Mouse (Mus musculus) gastrocnemius, adult 18-20 months (tissue): ENCODE measurements around the gene Shcbp1l. TPM values are rescaled to one million over a fixed set of nuclear protein-coding genes. Genes with fewer than 3 reads are reported as not detected.
"Not testable (repeated sequence)": the region's sequence is repeated elsewhere in the genome, so short reads cannot be mapped to it uniquely, and the experiment has no call there.

ENCODE experiments used
- DNase-seq: peaks from one replicate; pipeline ENCODE4 v3.0.0; 2021; ENCODE audit warnings: low spot score
- total RNA-seq, 2 experiments: library from RNA; stranded (reverse); gene quantifications; 2 replicates each; pipeline ENCODE4 v1.2.3; 2021

Gene Shcbp1l
- total RNA-seq, 2 experiments from 2014 or later: not detected

DNA sequence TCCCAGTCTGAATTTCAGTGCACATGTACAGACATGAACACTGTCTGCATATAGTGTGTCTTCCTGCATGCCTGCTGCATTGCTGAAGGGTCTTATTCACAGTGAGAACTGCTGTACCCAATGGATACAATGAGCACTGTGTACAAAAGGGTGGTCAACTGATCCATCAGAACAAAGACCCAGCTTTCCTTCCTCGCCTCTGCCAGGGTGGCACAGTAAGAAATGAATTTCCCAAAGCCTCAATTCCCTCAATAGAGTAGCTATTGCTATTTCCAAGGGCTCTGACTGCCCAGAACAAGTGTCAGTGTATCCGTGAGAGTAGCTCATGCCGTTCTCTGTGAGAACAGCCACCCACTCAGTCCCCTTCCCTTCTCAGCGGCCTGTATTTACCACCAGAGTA, 7.2 kb upstream of the Shcbp1l start:
- not testable (repeated sequence) for DNase-seq

DNA sequence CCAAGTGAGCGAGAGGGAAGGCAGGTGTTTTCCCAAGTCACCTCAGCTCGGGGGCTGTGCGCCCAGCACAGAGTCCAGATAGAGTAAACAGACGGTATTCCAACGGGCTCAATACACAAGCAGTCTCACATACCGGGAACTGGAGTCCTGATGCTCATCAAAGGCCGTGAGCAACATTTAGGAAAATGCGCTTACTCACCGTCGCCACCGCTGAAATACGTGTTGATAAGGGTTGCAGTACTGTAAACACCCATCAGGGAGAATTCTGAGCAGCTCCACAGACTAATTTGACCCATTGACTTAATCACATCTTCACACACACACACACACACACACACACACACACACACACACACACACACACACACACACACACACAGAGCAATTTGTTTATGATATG, 691 bp upstream of the Shcbp1l start:
- DNase-seq: no peak

DNA sequence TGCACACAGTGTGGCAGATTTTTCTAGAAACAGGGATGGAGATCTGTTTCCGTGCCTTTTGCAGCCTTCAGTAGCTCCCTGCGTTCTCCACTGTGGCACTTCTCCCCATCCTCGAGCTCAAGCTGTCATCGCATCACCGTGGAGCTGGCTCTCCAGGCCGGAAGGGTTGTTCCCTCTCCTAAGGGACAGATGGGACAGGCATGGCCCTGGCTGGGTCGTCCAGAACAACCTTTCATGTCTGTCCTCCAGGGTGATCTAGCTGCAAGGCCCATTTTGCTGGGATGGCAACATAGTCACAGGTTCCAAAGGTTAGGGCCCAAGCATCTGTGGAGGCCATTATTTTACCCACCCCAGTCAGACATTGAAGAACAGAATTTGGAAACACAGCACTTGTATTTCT, 6.2 kb downstream of the Shcbp1l start:
- DNase-seq: no peak

DNA sequence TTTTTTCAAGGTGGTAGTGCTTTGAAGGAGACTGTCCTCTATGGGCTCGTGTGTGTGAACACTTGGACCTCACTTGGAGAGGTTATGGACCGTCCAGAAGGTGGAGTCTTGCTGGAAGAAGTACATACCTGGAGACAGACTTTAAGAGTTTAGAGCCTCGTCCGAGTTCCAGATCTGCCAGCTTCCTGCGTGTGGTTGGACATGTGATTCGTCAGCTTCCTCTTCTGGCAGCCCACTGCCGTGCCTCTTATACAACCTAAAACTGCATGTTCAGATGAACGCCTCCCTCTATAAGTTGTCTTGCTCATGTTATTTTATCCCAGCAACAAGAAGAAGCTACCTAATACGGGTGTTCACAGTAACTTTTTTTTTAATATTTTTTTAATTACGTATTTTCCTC, 6.7 kb downstream of the Shcbp1l start:
- DNase-seq: no peak

DNA sequence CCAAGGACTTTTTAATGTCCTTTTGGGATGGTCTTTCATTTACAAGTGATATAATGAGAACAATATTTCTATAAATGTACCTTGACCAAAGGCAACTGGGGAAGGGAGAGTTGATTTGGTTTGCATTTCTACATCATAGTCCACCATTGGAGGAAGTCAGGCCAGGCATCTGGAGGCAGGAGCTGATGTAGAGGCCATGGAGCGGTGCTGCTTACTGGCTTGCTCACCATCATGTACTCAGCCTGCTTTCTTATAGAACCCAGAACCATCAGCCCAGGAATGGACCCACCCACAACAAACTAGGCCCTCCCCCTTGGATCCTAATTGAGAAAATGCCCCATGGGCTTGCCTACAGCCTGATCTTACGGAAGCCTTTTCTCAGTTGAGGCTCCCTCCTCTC, 7.4 kb downstream of the Shcbp1l start:
- DNase-seq: no peak

DNA sequence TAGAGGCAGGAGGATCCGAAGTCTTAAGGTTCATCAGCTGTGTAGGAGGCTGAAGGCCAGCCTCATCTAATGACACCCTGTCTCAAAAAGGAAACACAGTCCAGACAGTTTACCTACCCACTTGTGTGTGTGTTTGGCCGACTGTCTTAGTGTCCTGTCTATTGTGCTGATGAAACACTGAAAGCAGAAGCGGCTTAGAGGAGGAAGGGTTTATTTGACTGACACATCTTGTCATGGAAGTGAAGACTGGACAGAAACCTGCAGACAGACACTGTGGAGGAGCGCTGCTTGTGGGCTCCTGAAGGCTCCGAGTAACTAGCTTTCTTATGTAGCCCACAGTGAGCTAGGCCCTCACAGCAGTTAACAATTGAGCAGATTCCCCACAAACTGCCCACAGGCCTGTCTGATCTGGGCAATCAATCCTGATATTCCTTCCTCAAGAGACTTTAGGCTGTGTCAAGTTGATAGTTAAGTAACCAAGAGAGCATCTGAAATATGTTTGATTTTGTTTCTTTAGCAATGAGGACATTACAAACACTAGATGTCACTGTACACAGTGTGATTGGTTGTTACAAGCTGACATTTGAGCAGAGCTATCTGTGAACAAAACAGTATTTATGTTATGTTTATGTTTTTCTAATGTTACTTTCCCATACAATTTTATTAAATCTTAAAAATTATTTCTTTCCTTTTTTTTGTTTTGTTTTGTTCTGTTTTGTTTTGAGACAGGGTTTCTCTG, 9.1 kb downstream of the Shcbp1l start:
- DNase-seq: no peak

DNA sequence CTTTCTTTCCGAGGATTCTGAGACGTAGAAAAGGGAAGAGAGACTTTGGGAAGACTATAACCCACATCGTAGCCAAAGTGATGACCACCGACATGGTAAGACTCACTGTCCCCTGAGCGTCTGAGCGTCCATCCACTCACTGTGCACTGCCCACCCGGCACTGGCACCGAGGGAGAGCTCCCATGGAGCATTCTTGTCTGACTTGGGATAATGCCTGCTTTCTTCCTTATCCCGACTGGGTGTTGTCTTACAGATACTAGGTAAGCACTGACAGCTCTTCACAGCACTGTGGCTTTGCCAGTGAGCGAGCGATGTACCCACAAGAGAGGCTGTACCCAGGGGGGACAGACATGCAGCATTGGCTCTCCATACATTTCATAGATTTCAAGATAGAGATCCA, 12.6 kb downstream of the Shcbp1l start:
- no peak for DNase-seq

DNA sequence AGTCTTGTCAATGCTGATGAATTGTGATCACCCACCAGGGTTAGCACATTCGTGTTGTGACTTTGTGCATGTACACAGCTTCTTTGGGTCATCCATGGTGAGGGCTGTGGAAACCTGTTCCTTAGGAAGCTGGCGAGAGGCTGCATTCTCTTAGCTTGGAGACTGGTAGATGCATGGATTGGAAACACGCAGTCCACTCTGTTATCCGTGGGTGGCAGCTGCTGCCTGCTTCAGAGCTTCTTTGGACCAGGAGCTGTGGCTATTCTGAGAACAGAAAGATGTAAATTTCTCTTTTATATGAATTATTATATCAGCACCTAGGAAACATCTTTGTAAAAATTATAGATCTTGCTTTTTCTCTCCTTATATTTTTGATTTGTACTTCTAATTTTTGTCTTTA, 15.8 kb downstream of the Shcbp1l start:
- no peak for DNase-seq

DNA sequence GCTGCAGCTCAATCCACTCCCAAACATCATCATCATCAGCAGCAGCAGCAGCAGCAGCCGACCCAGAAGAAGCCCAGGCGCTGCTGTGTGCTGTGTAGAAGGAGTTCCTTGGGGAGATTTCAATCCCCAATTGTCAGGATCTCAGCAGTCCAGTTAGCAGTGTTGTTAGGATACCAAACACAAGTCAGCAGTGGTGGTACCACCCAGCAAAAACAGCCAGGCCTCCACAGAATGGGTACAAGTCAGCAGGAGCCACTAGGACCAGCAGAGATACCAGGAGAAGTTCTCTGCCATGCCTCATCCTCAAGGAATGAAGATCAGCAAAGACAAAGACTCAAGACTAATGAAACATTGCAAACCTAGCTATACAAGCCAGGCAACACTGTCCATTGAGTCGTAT, 16.7 kb downstream of the Shcbp1l start:
- DNase-seq: no peak

DNA sequence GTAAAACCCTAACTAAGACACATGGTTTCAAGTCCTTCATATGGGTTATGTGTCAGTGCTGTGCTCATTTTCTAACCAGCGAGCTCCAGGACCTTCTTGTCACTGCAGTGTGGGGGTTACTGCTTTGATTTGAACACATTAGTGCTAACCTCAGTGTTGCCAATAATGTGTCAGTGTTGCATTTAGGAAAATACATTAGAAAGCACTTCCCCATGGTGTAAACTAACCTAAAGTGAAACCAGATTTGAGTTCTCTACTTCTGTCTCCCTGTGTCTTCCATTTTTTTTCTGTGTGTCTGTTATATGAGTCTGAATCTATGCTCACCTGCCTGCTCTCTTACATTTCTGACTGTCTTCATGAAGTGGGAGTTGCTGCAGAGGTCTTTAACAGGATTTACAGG, 18.1 kb downstream of the Shcbp1l start:
- DNase-seq: no peak

DNA sequence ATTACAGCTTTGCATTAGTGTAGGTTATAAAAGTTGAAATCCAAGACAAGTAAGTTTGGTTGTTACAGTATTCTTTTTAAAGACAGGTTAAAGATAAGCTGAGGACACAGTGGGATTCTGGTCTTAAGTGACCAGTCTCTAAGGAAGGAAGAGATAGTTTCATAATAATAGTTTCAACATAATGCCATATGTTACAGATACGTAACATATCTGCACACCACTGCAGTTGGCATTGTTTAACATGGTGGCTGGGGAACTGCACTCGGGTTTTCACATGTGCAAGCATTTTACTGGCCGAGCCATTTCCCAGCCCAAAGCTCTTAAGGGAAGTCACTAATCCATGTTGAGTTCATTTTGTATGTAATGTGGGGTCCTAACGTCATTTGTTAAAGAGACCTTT, 18.7 kb downstream of the Shcbp1l start:
- DNase-seq: no peak

DNA sequence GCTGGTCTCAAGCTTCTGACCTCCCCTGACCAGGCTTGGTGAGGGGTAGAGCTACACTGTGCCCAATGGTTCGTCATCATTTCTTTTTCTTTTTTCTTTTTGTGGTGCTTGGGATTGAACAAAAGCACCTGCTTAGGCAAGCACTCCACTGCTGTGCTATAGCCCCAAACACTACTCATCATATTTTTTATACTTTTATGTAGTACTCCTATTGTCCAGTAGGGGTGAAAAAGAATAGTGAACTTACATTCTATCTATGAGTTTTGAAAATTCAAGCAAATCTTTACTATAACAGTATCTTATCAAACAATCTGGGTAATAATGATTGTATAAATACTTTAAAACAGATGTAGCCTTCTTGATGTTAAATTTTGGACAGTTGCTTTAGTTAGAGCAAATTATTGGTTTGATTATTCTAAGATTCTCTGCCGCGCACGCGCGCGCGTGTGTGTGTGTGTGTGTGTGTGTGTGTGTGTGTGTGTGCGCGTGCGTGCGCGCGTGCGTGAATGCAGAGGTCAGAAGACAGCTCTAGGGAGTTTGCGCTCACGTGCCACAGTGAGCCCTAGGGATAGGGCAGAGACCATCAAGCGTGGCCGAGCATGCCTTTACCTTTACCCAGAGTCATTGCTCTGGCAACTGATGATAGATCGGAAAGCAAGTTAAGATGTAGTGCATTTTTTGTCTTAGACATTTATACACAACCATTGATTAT, 21.3 kb downstream of the Shcbp1l start:
- DNase-seq: no peak

DNA sequence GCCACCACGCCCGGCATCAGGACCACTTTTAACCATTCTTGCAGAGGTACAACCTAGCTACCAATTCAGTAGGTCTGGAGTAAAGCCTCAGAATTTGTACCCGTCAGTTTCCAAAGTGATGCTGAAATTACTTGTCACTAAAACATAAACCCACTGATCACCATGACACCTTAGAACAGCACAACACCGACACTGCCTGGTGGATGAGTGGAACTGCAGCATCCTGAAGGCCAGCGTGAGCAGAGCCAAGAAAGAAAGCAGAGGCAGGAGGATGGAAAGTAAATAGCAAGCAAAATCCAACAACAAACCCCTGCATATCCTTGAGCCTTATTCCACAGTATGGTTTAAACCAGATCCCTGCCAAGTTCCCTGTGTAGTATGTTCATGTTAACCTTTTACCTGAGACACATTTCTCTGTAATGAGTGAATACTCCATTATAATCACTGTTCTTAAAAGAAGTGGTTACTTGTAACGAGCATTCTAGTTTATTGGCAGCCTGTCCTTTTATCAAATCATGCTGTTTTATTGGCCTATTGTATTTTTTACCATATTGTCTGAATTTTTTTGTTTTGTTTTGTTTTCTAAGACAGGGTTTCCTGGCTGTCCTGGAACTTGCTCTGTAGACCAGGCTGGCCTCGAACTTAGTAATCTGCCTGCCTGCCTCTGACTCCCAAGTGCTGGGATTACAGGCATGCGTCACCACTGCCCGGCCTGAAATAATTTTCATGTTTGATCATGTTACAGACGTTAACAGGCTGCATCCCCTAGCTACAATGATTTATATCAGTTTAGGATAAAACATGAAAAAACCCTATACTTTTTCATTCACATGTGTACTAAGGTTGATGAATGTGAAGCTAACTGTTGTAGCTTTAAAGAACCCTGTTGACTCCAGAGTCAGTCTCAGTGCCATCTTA, 26.5 kb downstream of the Shcbp1l start:
- DNase-seq: peak; percentile 7

DNA sequence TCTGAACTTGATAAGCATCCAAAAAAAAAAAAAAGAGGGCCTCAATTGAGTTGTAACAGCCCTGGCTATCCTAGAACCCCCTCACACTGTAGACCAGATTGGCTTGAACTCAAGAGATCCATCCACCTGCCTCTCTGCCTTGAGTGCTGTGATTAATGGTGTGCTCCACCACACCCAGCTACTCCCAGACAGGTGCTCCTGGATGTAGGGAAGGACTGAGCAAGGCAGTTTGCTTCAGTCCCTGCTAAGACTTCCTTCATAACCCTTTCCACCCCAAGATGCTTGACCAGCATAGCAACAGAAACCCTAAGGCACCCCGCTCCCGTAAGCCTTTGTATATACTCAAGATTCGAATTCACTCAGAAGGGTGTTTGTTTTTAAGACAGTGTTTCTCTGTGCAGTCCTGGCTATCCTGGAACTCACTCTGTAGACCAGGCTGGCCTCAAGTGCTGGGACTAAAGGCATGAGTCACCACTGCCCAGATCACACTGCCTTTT, 28.2 kb downstream of the Shcbp1l start:
- no peak for DNase-seq

DNA sequence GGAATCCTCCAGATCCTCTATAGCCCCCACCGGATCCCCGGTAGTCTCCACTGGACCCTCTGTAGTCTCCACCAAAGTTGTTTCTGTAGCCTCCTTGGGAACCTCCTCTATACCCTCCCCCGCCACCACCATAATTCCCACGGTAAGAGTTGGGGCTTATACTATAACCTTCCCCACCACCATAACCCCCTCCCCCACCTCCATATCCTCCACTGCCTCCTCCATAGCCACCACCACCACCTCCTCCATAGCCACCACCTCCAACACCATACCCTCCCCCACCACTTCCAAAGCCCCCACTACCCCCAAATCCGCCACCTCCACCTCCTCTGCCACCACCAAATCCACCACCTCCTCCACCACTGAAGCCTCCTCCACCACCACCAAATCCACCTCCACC, 31.2 kb downstream of the Shcbp1l start:
- DNase-seq: no peak

DNA sequence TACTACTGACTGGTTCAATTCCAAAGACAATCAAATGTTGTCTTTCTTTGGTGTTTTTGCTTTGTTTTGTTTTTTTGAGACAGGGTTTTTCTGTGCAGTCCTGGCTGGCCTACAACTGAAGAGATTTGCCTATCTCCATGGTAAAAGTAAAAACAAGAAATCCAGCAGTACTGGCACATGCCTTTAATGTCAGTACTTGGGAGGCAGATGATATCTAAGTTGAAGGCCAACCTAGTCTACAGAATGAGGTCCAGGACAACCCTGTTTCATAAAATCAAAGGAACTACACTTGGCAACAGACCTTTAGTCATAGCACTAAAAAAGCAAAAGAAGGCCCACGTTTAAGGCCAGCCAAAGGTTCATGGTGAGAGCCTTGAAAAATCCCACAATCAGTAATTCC, 36.8 kb downstream of the Shcbp1l start:
- DNase-seq: no peak

DNA sequence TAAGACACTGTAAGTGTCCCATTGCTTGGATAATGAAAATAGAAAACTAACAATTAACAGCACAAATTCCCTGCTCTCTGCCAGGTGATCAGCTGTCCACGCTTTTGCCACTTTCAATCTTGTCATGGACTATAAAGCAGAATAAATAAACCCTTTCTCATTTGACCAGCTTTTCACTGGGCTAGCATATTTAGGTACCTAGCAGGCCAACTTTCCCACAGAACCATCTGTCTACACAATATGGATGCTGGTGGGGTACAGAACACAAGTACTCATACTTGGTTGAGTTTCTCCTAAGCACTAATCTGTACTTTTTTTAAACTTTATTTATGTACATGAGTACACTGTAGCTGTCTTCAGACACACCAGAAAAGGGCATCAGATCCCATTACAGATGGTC, 54.3 kb downstream of the Shcbp1l start:
- no peak for DNase-seq

DNA sequence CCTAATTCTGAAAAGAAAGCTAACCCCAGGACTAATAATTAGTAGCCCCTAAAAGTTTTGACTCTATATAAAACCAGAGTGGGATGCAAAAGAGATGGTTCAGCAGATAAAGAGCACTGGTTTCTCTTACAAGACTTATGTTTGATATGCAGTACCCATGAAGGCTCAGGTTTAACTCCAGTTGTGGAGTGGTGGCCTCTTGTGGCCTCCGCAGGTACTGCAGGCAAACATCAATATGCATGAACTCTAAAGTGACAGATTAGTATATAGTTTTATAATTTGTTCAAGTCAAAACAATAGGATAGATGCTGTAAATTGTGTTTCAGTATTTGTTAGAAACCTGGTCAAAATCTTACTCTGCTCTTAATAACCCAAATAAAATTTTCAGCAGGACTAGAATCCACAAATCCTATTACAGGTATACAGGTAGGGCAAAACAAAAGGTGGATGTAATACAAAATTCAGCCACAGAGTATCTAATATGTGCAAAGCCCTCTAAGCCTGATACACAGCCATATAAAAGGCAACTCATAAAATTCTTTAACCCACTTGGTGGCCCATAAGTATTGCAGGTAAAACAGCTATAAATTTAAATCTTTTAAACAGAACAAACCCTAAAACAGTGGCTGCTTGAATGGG, 55.5 kb downstream of the Shcbp1l start:
- DNase-seq: peak; percentile 44

DNA sequence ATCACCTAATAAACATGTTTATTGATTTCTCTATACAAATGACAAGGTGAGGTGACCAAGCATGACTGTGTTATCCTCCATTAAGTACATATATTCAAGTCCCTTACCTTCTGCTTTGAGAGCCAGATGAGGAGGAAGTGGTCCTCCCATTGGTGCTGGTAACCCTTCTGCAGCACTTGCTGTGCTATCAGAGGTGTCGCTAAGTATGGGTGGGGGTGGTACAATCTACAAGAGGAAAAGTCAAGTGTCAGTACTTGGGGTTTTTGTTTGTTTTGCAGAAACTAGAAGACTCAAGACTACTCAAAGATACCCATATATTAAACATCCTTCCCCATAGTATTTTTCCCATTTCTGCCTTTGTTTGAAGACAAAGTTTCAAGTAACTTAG, 56.1 kb downstream of the Shcbp1l start:
- DNase-seq: no peak

DNA sequence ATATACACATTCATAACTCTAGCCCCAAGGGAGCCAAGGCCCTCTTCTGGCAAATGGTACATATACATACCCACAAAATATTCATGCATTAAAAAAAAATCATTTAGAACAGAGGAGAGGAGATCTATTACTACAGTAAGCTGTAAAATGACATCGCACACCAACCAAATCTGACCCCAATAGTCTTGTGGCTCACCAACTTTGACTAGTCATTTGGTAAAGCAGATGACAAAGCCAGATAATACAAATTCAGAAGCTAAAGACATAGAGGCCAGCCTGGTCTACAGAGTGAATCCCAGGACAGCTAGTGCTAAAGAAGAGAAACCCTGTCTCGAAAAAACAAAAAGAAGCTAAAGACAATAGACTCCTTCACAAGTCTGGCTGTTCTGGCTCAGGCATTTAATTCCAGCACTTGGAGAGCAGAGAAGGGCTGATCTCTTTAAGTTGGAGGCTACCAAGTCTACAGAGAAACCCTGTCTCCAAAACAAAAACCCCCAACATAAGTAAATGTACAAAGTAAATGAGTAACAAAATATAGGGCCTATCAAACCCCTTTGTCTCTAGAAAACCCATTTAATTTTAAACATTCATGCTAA, 60.3 kb downstream of the Shcbp1l start:
- no peak for DNase-seq

DNA sequence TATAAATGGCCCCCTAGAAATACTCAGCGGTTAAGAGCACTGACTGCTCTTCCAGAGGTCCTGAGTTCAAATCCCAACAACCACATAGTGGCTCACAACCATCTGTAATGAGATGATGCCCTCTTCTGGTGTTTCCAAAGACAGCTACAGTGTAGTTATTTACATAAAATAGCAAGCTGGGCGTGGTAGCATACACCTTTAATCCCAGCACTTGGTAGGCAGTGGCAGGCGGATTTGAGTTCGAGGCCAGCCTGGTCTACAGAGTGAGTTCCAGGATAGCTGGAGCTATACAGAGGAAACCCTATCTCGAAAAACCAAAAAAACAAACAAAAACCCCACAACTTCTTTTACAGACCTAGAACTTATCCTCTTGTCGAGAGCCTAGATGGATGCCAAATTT, 61.2 kb downstream of the Shcbp1l start:
- DNase-seq: not testable (repeated sequence)
